Mouse (Mus musculus) limb, embryonic 13.5 days (tissue): ENCODE measurements at regions not wholly inside any gene's neighbourhood (a gene's known extent, or its start where the extent isn't known, plus 50 kb on each side); places are given as distances from the start of the nearest gene placed in this dataset.

Source experiments
- ATAC-seq: fragments of 200-750 bp; cut with Nextera tagmentation; 2 replicates; pipeline ENCODE4 v1.8.0; 2017; ENCODE audit warnings: low read depth, moderate number of reproducible peaks, moderate TSS enrichment; ENCODE audit not compliant: low FRiP score
- H3K27ac ChIP-seq: fragments of 300-500 bp; sonication (generic); 2 replicates; pipeline ENCODE4 v1.5.1; 2015; ENCODE audit warnings: inconsistent platforms, mild to moderate bottlenecking, moderate library complexity
- H3K27me3 ChIP-seq: fragments of 300-500 bp; sonication (generic); 2 replicates; pipeline ENCODE4 v1.6.1; 2015; ENCODE audit warnings: mild to moderate bottlenecking, inconsistent platforms
- H3K36me3 ChIP-seq: fragments of 300-500 bp; sonication (generic); 2 replicates; pipeline ENCODE4 v1.6.1; 2015; ENCODE audit warnings: inconsistent platforms, mild to moderate bottlenecking, moderate library complexity
- H3K4me1 ChIP-seq: fragments of 300-500 bp; sonication (generic); 2 replicates; pipeline ENCODE4 v1.6.1; 2015; ENCODE audit warnings: inconsistent platforms
- H3K4me2 ChIP-seq: fragments of 300-500 bp; sonication (generic); replicated peaks from 2 replicates; pipeline ENCODE4 v1.6.1; 2015; ENCODE audit warnings: inconsistent platforms, mild to moderate bottlenecking, moderate library complexity
- H3K4me3 ChIP-seq: fragments of 300-500 bp; sonication (generic); 2 replicates; pipeline ENCODE4 v1.5.1; 2015; ENCODE audit warnings: moderate library complexity, mild to moderate bottlenecking, inconsistent platforms
- H3K9ac ChIP-seq: fragments of 300-500 bp; sonication (generic); 2 replicates; pipeline ENCODE4 v1.6.1; 2015; ENCODE audit warnings: mild to moderate bottlenecking, inconsistent platforms
- H3K9me3 ChIP-seq: fragments of 300-500 bp; sonication (generic); 2 replicates; pipeline ENCODE4 v1.6.1; 2016; ENCODE audit warnings: inconsistent platforms
- WGBS: fragments of 180-500 bp; shearing (Covaris S2); methylation state at CpG from one replicate; pipeline ENCODE4 v1.1.7; 2015; 5-methylcytosine and 5-hydroxymethylcytosine counted together

DNA sequence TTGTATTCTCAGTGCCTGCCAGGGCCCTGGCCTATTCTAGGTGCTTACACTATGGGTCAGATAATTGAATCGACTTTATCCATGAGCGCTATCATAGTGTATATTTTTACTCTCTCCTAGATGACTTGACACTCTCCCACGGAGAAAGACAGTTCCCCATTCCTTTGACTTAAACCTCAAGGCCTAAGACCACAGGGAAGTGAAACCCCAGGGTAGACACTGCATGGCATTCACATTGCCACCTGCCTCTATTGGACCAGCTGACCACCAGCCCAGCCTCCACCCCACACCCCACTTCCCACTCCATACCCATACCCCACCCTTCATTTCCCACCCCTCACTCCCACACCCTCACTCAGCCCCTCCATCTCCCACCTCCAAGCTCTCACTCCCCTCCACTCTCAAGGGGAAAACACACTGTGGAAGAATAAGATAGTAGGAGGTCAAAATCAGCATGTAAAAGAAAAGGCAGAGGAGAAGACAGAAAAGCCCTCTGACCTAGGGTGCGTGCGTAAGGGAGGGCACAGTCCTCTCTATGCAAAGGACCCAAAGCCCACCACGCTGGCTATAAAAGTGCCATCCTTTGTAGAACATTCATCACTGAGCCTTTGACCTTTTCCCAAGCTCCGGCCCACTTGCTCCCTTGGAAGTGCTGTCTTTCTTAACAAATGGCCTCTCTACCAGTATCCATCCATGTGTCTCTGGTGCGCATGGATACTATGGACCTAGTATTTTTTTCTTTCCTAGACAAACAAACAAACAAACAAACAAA lies 257.4 kb upstream of the Hs6st1 start:
- Histone ChIP-seq H3K4me1 (peaks cover 12% of the 10 kb centered on the region), H3K27me3 (no peaks in the 10 kb centered on the region), H3K27ac (no peak overlapping the region), H3K9me3 (no peaks in the 10 kb centered on the region), H3K4me3 (no peak overlapping the region), H3K4me2 (no peak overlapping the region), H3K9ac (no peak overlapping the region), H3K36me3 (no peaks in the 10 kb centered on the region)
- ATAC-seq: no peak
- 72% methylated on average over 8 of the region's 8 CpGs for WGBS

DNA sequence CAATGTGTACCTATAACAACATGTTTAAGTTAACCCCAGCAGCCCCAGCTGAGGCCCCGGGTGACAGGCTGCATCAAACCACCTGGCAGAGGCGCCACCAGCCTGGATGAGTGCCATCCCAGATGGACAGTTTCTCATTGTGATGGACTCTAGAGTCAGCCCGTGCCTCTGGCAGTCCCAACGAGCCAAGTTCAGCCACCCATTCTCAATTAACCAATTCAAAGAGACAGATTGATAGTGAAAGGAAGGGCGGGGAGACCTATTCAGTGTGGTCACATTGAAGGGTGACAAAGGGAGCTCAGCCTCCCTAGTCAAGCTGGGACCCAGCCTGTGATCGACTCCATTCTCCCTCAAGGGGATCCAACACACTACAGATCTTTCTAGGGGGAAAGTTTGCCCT lies 256.8 kb upstream of the Hs6st1 start:
- Histone ChIP-seq H3K4me2 (no peak overlapping the region), H3K27ac (no peak overlapping the region), H3K4me3 (no peak overlapping the region), H3K27me3 (no peaks in the 10 kb centered on the region), H3K36me3 (no peaks in the 10 kb centered on the region), H3K4me1 (peaks cover 6% of the 10 kb centered on the region; the same call in 1 of the 2 replicates), H3K9me3 (no peaks in the 10 kb centered on the region), H3K9ac (no peak overlapping the region)
- no peak for ATAC-seq
- 77% methylated on average over 6 of the region's 6 CpGs for WGBS

DNA sequence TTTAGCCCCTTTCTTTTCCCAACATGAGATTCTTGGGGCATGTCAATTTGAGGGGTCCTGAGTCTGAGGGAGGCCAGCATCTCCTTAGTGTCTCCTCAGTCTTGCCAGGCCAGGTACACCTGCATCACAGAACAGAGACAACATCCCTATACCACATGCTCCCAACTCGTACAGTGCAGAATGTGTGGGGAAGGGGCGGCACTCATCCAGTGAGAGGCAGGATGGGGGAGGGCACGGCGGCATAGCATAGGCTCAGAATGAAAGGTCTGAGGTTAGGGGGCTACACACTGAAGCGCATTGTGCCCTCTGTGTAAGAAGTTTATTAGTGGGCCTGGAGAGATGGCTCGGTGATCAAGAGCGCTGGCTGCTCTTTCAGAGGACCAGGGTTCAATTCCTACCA lies 256.4 kb upstream of the Hs6st1 start:
- ATAC-seq: no peak
- WGBS: 84% methylated on average over 7 of the region's 7 CpGs
- no peaks in the 10 kb centered on the region for H3K36me3 ChIP-seq
- peaks cover 6% of the 10 kb centered on the region; the same call in 1 of the 2 replicates for H3K4me1 ChIP-seq
- no peak overlapping the region for H3K4me2 ChIP-seq
- H3K27me3 ChIP-seq: no peaks in the 10 kb centered on the region
- H3K4me3 ChIP-seq: no peak overlapping the region
- no peaks in the 10 kb centered on the region for H3K9me3 ChIP-seq
- H3K27ac ChIP-seq: no peak overlapping the region
- no peak overlapping the region for H3K9ac ChIP-seq

DNA sequence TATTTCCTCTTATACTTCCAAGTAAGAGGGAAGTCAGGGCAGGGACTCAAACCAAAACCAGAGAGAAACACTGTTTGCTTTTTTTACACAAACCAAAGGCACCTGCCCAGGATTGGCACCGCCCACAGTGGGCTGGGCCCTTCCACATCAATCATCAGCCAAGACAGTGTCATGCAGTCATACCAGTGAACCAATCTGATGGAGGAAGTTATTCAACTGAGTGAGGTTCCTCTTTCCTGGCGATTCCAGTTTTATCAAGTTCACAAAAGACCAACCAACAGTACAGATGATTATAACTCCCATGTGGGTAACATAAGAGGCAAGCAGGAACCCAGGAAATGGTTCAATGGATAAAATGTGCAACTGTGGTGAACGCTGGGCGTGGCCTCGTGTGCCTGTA lies 254.6 kb upstream of the Hs6st1 start:
- H3K27me3 ChIP-seq: no peaks in the 10 kb centered on the region
- ATAC-seq: no peak
- H3K9ac ChIP-seq: no peak overlapping the region
- WGBS: 85% methylated on average over 5 of the region's 5 CpGs
- no peak overlapping the region for H3K4me3 ChIP-seq
- no peaks in the 10 kb centered on the region for H3K4me1 ChIP-seq
- H3K36me3 ChIP-seq: no peaks in the 10 kb centered on the region
- H3K4me2 ChIP-seq: no peak overlapping the region
- no peaks in the 10 kb centered on the region for H3K9me3 ChIP-seq
- H3K27ac ChIP-seq: no peak overlapping the region

DNA sequence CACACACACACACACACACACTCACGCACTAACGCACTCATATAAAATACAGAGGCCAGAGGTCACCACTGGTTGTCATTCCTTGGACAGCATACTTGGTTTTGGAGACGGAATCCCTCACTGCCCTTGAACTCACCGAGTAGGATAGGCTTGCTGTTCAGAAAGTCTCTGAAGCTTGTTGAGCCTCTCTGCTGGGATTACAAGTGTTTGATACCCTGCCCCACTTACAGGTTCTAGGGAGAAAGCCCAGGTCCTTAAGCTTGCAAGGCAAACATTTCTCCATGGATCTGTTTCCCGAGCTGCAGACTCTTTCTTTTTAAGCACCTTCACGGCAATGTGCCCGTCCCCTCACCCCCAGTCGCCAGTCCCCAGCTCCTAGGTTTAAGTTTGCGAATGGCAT lies 254.0 kb upstream of the Hs6st1 start:
- H3K4me1 ChIP-seq: no peaks in the 10 kb centered on the region
- no peaks in the 10 kb centered on the region for H3K27me3 ChIP-seq
- H3K27ac ChIP-seq: no peak overlapping the region
- no peaks in the 10 kb centered on the region for H3K36me3 ChIP-seq
- 75% methylated on average over 9 of the region's 9 CpGs for WGBS
- H3K4me3 ChIP-seq: no peak overlapping the region
- no peak overlapping the region for H3K9ac ChIP-seq
- no peak for ATAC-seq
- no peaks in the 10 kb centered on the region for H3K9me3 ChIP-seq
- no peak overlapping the region for H3K4me2 ChIP-seq

DNA sequence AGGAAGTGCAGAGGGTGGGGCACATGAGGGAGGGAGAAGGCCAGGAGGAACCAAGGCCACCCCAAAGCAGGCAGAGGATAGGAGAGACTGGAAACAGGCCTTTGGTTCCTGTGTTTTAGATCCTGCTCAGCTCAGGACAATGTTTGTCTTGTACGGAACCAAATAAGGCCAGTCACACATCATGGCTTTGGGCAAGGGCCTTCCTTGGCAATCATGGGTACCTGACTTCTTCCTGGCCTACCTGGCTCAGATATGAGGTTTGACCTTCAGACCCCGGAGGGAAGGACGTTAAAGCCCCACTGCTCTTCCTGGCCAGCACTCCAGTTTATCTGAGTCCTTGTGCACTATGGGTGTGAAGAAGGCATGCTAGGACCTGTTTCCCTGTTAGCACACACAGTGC lies 253.4 kb upstream of the Hs6st1 start:
- no peak for ATAC-seq
- 89% methylated on average over 3 of the region's 3 CpGs for WGBS

DNA sequence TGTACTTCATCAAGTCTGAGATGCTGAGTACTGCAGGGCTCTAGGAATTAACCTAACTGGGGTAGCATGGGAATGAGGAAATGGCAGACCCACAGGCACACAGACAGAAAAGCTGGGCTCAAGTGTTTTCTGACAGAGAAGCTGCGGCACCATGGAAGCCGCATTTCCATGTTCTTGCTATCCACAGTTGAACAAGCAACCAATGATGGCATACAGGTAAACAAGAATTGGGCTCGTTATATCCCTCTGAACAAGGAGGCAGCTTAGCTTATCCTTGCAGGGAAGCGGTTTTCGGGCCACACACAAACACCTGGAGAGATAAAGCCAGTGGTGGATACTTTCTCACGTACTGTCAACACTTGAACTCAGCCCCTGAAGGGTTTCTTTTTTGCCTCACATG lies 246.4 kb upstream of the Hs6st1 start:
- no peak overlapping the region for H3K27ac ChIP-seq
- WGBS: 93% methylated on average over 6 of the region's 6 CpGs
- H3K4me1 ChIP-seq: peaks cover 31% of the 10 kb centered on the region
- no peak overlapping the region for H3K4me3 ChIP-seq
- no peak overlapping the region for H3K9ac ChIP-seq
- H3K4me2 ChIP-seq: no peak overlapping the region
- no peaks in the 10 kb centered on the region for H3K36me3 ChIP-seq
- ATAC-seq: no peak
- H3K27me3 ChIP-seq: no peaks in the 10 kb centered on the region
- no peaks in the 10 kb centered on the region for H3K9me3 ChIP-seq

More for the DNA sequence above, 253.4 kb upstream of the Hs6st1 start:
- H3K4me2 ChIP-seq: no peak overlapping the region
- H3K9ac ChIP-seq: no peak overlapping the region
- H3K4me3 ChIP-seq: no peak overlapping the region
- H3K36me3 ChIP-seq: no peaks in the 10 kb centered on the region
- no peak overlapping the region for H3K27ac ChIP-seq
- H3K9me3 ChIP-seq: no peaks in the 10 kb centered on the region
- H3K27me3 ChIP-seq: no peaks in the 10 kb centered on the region
- no peaks in the 10 kb centered on the region for H3K4me1 ChIP-seq

DNA sequence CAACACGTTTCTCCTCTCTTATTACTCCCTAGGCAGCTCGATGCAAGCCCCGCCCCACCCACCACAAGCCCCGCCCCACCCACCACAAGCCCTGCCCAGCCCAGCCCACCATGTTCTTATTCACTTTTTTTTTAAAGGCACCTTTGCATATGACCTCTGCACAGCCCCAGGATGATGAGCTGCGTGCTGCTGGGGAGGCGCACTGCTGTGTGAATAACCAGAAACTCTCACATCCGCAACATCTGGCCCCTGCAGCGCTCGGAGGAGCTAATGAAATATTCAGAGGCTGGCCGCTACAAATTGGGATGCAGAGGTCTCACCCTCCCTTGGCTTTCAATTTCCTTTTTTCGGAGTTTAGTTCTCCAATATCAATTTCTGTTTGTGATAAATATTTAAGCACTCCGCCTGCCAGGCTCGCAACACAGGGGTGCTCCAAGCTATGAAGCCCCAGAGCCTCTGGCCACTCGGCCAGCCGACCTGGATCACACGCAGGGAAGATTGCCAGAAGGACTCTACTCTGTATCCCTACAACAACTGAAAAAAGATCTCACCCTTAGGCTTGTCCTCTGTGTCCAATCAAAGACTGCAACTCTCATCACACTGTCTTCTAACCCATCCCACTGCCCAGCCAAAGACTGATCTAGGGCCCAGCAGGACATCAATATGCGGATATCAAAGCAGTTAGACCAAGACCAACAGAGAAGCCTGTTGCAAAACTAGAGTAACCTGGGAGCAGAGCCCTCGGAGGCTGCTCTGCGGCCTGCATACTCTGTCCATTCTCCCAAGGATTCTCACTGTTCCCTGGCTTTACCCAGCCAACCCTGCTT lies 245.6 kb upstream of the Hs6st1 start:
- Histone ChIP-seq H3K27ac (no peak overlapping the region), H3K4me3 (no peak overlapping the region), H3K27me3 (no peaks in the 10 kb centered on the region), H3K9ac (no peak overlapping the region), H3K4me1 (peaks cover 31% of the 10 kb centered on the region), H3K9me3 (no peaks in the 10 kb centered on the region), H3K4me2 (no peak overlapping the region; the same call in 1 of the 2 replicates), H3K36me3 (no peaks in the 10 kb centered on the region)
- no peak for ATAC-seq
- WGBS: 34% methylated on average over 19 of the region's 19 CpGs

DNA sequence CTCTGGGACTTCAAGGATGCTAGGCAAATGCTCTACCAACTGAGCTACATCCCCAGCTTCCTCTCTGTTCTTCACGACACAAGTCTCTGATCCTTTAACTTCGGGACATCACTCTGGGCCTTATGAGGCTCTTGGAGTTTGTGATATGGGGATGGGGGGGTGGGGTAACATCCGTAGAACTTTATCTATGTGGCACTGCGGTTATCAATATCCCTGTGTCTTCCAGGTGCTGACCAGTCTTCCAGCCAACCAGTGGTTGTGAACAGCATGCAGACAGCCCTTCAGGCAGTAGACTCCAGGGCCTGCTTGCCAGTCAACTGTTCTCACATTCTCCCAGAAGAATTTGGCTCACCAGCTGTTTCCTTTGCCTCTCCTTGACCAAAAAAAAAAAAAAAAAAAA lies 244.7 kb upstream of the Hs6st1 start:
- Histone ChIP-seq H3K27me3 (no peaks in the 10 kb centered on the region), H3K4me1 (peaks cover 31% of the 10 kb centered on the region), H3K4me2 (no peak overlapping the region), H3K36me3 (no peaks in the 10 kb centered on the region), H3K9ac (no peak overlapping the region), H3K4me3 (no peak overlapping the region), H3K27ac (no peak overlapping the region), H3K9me3 (no peaks in the 10 kb centered on the region)
- no peak for ATAC-seq
- WGBS: 86% methylated on average over 4 of the region's 4 CpGs

DNA sequence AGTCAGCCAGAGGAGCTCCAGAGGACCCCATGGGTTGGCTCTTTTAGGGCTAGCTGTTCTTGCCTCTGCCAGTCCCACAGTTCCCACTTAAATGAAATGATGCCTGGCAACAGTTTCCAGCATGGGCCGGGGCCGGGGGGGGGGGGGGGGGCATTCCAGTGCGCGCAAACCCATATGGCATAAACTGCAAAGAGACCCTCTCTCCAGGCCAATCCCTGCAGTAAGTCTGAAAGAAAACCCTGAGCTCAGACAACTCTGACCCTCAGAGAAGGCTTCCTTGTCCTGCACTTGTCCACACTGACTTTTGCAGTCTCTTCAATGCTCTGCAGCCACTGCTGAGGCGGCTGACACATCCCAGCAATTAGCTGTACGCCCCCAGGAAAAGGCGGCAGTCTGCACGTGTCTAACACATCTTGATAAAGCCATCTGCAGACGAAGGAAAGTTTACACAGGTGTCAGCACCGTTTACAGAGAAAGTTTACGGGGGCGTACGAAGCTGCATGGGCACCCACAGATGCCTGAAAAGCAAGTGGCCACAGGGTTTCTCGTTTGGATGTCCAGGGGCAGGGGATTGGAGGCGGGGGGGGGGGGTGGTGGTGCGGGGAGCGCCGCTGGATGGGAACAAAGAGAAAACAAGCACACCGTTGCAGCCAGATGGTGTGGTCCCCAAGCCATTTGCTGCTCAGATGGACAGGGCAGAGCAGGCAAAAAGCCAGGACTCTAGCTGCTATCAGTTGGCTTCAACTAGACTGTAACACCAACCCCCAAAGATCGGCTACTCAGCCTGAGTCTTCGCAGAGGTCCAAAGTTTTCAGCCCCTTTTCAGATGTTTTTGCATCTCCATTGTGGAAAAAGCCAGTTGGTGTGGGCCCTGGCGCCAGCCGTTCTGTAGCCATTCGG lies 244.0 kb upstream of the Hs6st1 start:
- H3K4me3 ChIP-seq: no peak overlapping the region
- no peak overlapping the region for H3K9ac ChIP-seq
- H3K9me3 ChIP-seq: no peaks in the 10 kb centered on the region
- no peaks in the 10 kb centered on the region for H3K27me3 ChIP-seq
- H3K4me1 ChIP-seq: peaks cover 31% of the 10 kb centered on the region
- H3K36me3 ChIP-seq: no peaks in the 10 kb centered on the region
- H3K27ac ChIP-seq: no peak overlapping the region
- no peak for ATAC-seq
- WGBS: 39% methylated on average over 22 of the region's 24 CpGs
- H3K4me2 ChIP-seq: no peak overlapping the region

DNA sequence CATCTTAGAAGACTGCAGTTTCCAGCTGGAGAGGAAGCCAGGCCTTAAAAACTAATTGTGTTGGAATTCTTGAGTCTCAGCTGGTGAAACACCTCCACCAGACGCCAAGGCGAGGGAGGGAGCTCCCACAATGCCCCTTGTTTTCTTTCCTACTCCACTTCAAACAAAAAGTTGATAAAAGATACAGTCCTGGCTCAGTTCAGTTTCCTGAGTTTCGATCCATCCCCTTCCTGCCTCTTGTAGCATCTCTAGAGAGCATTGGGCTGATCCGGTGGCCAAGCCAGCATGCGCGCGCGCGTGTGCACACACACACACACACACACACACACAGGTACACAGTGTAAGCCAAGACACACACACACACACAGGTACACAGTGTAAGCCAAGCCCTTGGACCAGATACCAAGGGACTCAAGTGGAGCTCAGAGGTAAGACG lies 242.7 kb upstream of the Hs6st1 start:
- WGBS: 52% methylated on average over 10 of the region's 10 CpGs
- H3K36me3 ChIP-seq: no peaks in the 10 kb centered on the region
- H3K4me1 ChIP-seq: peaks cover 31% of the 10 kb centered on the region
- peak; percentile 57; the same call in 1 of the 2 replicates for ATAC-seq
- H3K9ac ChIP-seq: no peak overlapping the region
- H3K27me3 ChIP-seq: no peaks in the 10 kb centered on the region
- no peak overlapping the region for H3K4me3 ChIP-seq
- H3K27ac ChIP-seq: peak overlapping the region; percentile 33; the same call in 1 of the 2 replicates
- H3K9me3 ChIP-seq: no peaks in the 10 kb centered on the region
- H3K4me2 ChIP-seq: peak overlapping the region; percentile 12; the same call in 1 of the 2 replicates
